Mouse (Mus musculus) neural tube, embryonic 11.5 days (tissue): ENCODE data around the gene Asic3. TPM values are rescaled to one million over a fixed set of nuclear protein-coding genes. Genes with fewer than 3 reads are reported as not detected.

Experiments
- ATAC-seq: fragments of 200-750 bp; cut with Nextera tagmentation; 2 replicates; pipeline ENCODE4 v1.8.0; 2017; ENCODE audit warnings: moderate number of reproducible peaks, mild to moderate bottlenecking, moderate TSS enrichment, moderate library complexity; ENCODE audit not compliant: insufficient read depth, low FRiP score, low TSS enrichment
- DNase-seq: peaks from one replicate; pipeline ENCODE4 v3.0.0-alpha.2; 2015; ENCODE audit warnings: low spot score
- H3K27ac ChIP-seq: fragments of 300-500 bp; sonication (generic); 2 replicates; pipeline ENCODE4 v1.5.1; 2014; ENCODE audit warnings: low read depth, mild to moderate bottlenecking, low read length
- H3K27me3 ChIP-seq: fragments of 300-500 bp; sonication (generic); 2 replicates; pipeline ENCODE4 v1.6.1; 2014; ENCODE audit warnings: mild to moderate bottlenecking, low read length, mixed read lengths; ENCODE audit not compliant: control insufficient read depth, insufficient read depth
- H3K36me3 ChIP-seq: fragments of 300-500 bp; sonication (generic); 2 replicates; pipeline ENCODE4 v1.6.1; 2014; ENCODE audit warnings: mild to moderate bottlenecking, low read length, moderate library complexity, mixed read lengths; ENCODE audit not compliant: control insufficient read depth, insufficient read depth
- H3K4me1 ChIP-seq: fragments of 300-500 bp; sonication (generic); 2 replicates; pipeline ENCODE4 v1.6.1; 2014; ENCODE audit warnings: low read length, mixed read lengths; ENCODE audit not compliant: control insufficient read depth, insufficient read depth
- H3K4me2 ChIP-seq: fragments of 300-500 bp; sonication (generic); 2 replicates; pipeline ENCODE4 v1.6.1; 2014; ENCODE audit warnings: low read depth, mild to moderate bottlenecking, moderate library complexity
- H3K4me3 ChIP-seq: fragments of 300-500 bp; sonication (generic); 2 replicates; pipeline ENCODE4 v1.5.1; 2014; ENCODE audit warnings: low read depth, low read length
- H3K9ac ChIP-seq: fragments of 300-500 bp; sonication (generic); 2 replicates; pipeline ENCODE4 v1.6.1; 2014; ENCODE audit warnings: mild to moderate bottlenecking, low read length
- H3K9me3 ChIP-seq: fragments of 300-500 bp; sonication (generic); 2 replicates; pipeline ENCODE4 v1.6.1; 2016; ENCODE audit warnings: low read length; ENCODE audit not compliant: control insufficient read depth
- WGBS: fragments of 180-500 bp; shearing (Covaris S2); extraction: QIAGEN DNeasy Blood & Tissue Kit; methylation state at CpG from one replicate; pipeline ENCODE4 v1.1.7; 2014; 5-methylcytosine and 5-hydroxymethylcytosine counted together
- polyA plus RNA-seq: library from polyadenylated mRNA; unstranded; fragments of >200 nt; fragmentation: Nextera tagmentation; extraction: Ambion mirVana; gene quantifications from 2 replicates; pipeline ENCODE4 v1.2.1, GENCODE M21; 2014

Gene Asic3
- polyA plus RNA-seq, 1 experiment from 2014 or later: 0.54 TPM

- Histone ChIP-seq H3K27ac (no peak overlapping the region), H3K4me2 (peak overlapping the region; percentile 19), H3K9ac (peak overlapping the region; percentile 10; the same call in 1 of the 2 replicates), H3K36me3 (peaks cover 6% of the 10 kb centered on the region), H3K9me3 (no peaks in the 10 kb centered on the region), H3K4me3 (no peak overlapping the region), H3K27me3 (no peaks in the 10 kb centered on the region), H3K4me1 (peaks cover 28% of the 10 kb centered on the region)
- 2% methylated on average over 15 of the region's 15 CpGs for WGBS
- ATAC-seq (no peak), DNase-seq (peak; percentile 44)
Observed at GRCm38 (mm10) chr5:24427981-24428402, 14.8 kb downstream of the Asic3 start.

- Histone ChIP-seq H3K27ac (no peak overlapping the region), H3K9me3 (no peaks in the 10 kb centered on the region), H3K4me1 (peaks cover 28% of the 10 kb centered on the region), H3K4me2 (no peak overlapping the region), H3K36me3 (peaks cover 6% of the 10 kb centered on the region), H3K27me3 (no peaks in the 10 kb centered on the region), H3K4me3 (no peak overlapping the region), H3K9ac (peak overlapping the region; percentile 10; the same call in 1 of the 2 replicates)
- 7% methylated on average over 9 of the region's 9 CpGs for WGBS
- no peak for ATAC-seq
- DNase-seq: no peak
Observed at GRCm38 (mm10) chr5:24428596-24428995, 15.4 kb downstream of the Asic3 start.

DNA sequence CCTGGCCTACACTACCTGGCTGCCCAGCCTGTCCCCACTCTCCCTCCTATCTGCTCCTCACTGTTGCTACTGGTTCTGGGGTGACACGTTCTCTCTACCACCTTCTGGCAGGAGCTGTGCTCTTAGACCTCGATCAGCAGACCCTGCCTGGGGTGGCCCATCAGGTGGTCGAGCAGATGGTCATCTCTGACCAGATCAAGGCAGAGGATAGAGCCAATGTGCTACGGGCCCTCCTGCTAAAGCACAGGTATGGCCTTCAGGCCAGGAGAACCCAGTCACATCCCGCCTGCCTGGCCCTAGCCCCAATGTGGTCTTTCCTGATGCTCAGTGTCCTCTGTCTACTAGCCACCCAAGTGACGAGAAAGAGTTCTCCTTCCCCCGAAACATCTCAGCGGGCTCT is 20.8 kb downstream of the Asic3 start:
- 88% methylated on average over 8 of the region's 8 CpGs for WGBS
- Histone ChIP-seq H3K36me3 (peaks cover 11% of the 10 kb centered on the region), H3K9ac (no peak overlapping the region), H3K4me2 (no peak overlapping the region), H3K27me3 (no peaks in the 10 kb centered on the region), H3K9me3 (no peaks in the 10 kb centered on the region), H3K4me1 (no peaks in the 10 kb centered on the region), H3K27ac (no peak overlapping the region), H3K4me3 (no peak overlapping the region)
- DNase-seq (no peak), ATAC-seq (no peak)

DNA sequence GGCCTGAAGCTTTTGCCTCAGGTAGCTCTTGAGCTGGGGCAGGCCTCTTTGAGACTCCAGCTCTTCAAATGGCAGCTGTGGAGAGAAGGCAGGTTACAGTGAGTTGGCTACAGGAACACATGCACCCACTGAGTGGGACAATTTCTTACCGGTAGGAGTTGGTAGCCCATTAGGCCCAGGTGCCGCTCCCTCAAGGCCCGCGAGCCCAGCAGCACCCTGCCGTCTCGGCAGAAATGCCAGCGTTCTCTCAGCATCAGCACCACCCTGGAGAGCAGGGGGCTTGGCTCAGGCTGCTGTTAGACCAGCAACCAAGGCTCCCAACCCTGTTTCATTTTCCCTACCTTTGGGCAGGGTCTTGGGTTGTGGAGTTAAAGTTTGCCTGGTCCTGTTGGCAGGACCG is 28.0 kb downstream of the Asic3 start:
- DNase-seq: no peak
- Histone ChIP-seq H3K4me3 (no peak overlapping the region), H3K9ac (no peak overlapping the region), H3K36me3 (peaks cover 11% of the 10 kb centered on the region), H3K9me3 (no peaks in the 10 kb centered on the region), H3K27me3 (no peaks in the 10 kb centered on the region), H3K4me1 (peaks cover 13% of the 10 kb centered on the region), H3K4me2 (no peak overlapping the region), H3K27ac (no peak overlapping the region)
- 89% methylated on average over 8 of the region's 8 CpGs for WGBS
- no peak for ATAC-seq

DNA sequence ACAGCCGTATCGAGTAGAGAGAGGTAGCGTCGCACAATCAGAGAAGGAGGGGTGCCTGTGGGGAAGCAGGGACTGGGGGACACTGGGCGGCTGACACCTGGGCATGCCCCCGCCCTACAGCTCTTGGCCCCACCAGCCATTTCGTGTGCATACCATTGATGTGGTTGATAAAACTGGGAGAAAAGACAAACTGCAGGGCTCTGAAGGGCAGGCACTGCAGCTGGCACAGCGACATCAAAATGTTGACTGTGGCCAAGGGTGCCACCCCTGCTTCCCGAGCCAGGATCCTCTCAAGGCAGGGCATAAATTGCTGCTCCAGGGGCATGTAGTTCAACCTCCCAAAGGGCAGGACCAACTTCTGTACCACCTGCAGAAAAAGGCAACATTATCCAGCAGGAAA is 28.8 kb downstream of the Asic3 start:
- Histone ChIP-seq H3K36me3 (peaks cover 11% of the 10 kb centered on the region), H3K4me2 (no peak overlapping the region), H3K27me3 (no peaks in the 10 kb centered on the region), H3K4me1 (peaks cover 13% of the 10 kb centered on the region), H3K27ac (no peak overlapping the region), H3K9me3 (no peaks in the 10 kb centered on the region), H3K4me3 (no peak overlapping the region), H3K9ac (no peak overlapping the region)
- ATAC-seq (no peak), DNase-seq (no peak)
- WGBS: 88% methylated on average over 9 of the region's 9 CpGs

- Histone ChIP-seq H3K4me1 (peaks cover 17% of the 10 kb centered on the region), H3K9me3 (no peaks in the 10 kb centered on the region), H3K36me3 (peaks cover 11% of the 10 kb centered on the region), H3K27me3 (no peaks in the 10 kb centered on the region), H3K9ac (no peak overlapping the region), H3K4me2 (no peak overlapping the region), H3K4me3 (no peak overlapping the region), H3K27ac (no peak overlapping the region)
- no peak for DNase-seq
- 93% methylated on average over 7 of the region's 7 CpGs for whole genome bisulfite sequencing
- no peak for ATAC-seq
Observed at GRCm38 (mm10) chr5:24443204-24443603, 30.0 kb downstream of the Asic3 start.

GRCm38 (mm10) chr5:24443927-24444326 is 30.7 kb downstream of the Asic3 start:
- Histone ChIP-seq H3K36me3 (peaks cover 9% of the 10 kb centered on the region; the same call in 1 of the 2 replicates), H3K27me3 (no peaks in the 10 kb centered on the region), H3K9ac (peak overlapping the region; percentile 95; the same call in 1 of the 2 replicates), H3K4me2 (peak overlapping the region; percentile 90), H3K4me1 (peaks cover 17% of the 10 kb centered on the region), H3K4me3 (peak overlapping the region; percentile 96; the same call in 1 of the 2 replicates), H3K27ac (no peak overlapping the region), H3K9me3 (no peaks in the 10 kb centered on the region)
- DNase-seq (no peak), ATAC-seq (no peak)
- WGBS: 89% methylated on average over 12 of the region's 12 CpGs

GRCm38 (mm10) chr5:24444746-24445427 is 31.7 kb downstream of the Asic3 start, which contains the start of gene Fastk:
Fastk (minus strand) TSS chr5:24445287.
- Histone ChIP-seq H3K4me1 (peaks cover 17% of the 10 kb centered on the region), H3K9me3 (no peaks in the 10 kb centered on the region), H3K9ac (peak within 1 kb of the TSS; percentile 95), H3K4me3 (peak within 1 kb of the TSS; percentile 96), H3K27me3 (no peaks in the 10 kb centered on the region), H3K36me3 (peaks cover 9% of the 10 kb centered on the region; the same call in 1 of the 2 replicates), H3K4me2 (peak within 1 kb of the TSS; percentile 90), H3K27ac (peak within 1 kb of the TSS; percentile 76)
- DNase-seq (peak; percentile 95), ATAC-seq (peak; percentile 81)
- WGBS: 1% methylated on average over 59 of the region's 60 CpGs
